Mouse (Mus musculus): ENCODE measurements at regions not wholly inside any gene's neighbourhood (a gene's known extent, or its start where the extent isn't known, plus 50 kb on each side); places are given as distances from the start of the nearest gene placed in this dataset. TPM values are rescaled to one million over a fixed set of nuclear protein-coding genes. Genes with fewer than 3 reads are reported as not detected.

DNA sequence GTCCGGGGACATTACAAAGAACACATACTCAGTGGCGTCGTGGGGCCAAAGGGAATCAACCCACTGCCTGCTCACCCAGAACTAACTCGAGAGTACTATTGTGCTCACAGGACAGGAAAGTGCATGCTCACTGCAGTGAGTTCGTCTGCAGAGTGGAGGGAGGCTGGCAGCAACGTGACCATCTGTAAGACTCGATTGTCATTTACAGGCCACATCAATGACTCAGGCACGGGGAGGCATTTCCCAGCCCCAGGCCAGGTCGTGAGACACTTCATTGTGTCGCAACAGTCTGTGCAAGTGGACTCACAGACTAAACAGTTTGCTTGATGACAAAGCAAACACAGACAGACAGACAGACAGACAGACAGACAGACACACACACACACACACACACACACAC, 61.1 kb upstream of the Adamts16 start:
- Histone ChIP-seq H3K9ac (replicated peaks; ENCODE audit: low read length) (no peak overlapping the region), H3K9me3 (ENCODE audit: low read length) (no peaks in the 10 kb centered on the region), H3K36me3 (ENCODE audit: insufficient read depth, low read length) (no peaks in the 10 kb centered on the region), H3K27ac (ENCODE audit: low read length) (no peak overlapping the region), H3K4me3 (ENCODE audit: low read length) (no peak overlapping the region), H3K4me1 (ENCODE audit: insufficient read depth, low read length) (peaks cover 5% of the 10 kb centered on the region; the same call in 1 of the 2 replicates), H3K4me2 (replicated peaks; ENCODE audit: low read depth, low read length) (no peak overlapping the region), H3K27me3 (ENCODE audit: insufficient read depth, low read length) (no peaks in the 10 kb centered on the region)
- ATAC-seq (ENCODE audit: low FRiP score, low TSS enrichment): no peak
- 33% methylated on average over 10 of the region's 10 CpGs for WGBS

- Histone ChIP-seq H3K27ac (ENCODE audit: low read length) (no peak overlapping the region), H3K9me3 (ENCODE audit: low read length) (no peaks in the 10 kb centered on the region), H3K4me3 (ENCODE audit: low read length) (no peak overlapping the region), H3K4me2 (replicated peaks; ENCODE audit: low read depth, low read length) (no peak overlapping the region), H3K9ac (replicated peaks; ENCODE audit: low read length) (no peak overlapping the region), H3K27me3 (ENCODE audit: insufficient read depth, low read length) (no peaks in the 10 kb centered on the region), H3K36me3 (ENCODE audit: insufficient read depth, low read length) (no peaks in the 10 kb centered on the region), H3K4me1 (ENCODE audit: insufficient read depth, low read length) (no peaks in the 10 kb centered on the region)
- ATAC-seq (ENCODE audit: low FRiP score, low TSS enrichment): no peak
- WGBS: 65% methylated on average over 5 of the region's 5 CpGs
These were observed 50.0 kb upstream of the Adamts16 start for GRCm38 (mm10) chr13:70891634-70892033.

Small RNA genes in the stretch of these regions (microRNA-seq; reads per million reads assigned to microRNA genes)
- gene Mir466f-4: not detected

All from kidney, embryonic 16.5 days (tissue).